Mouse (Mus musculus) limb, embryonic 13.5 days (tissue): ENCODE results near the gene Cdh4. TPM values are rescaled to one million over a fixed set of nuclear protein-coding genes. Genes with fewer than 3 reads are reported as not detected.

Source experiments
- ATAC-seq: fragments of 200-750 bp; cut with Nextera tagmentation; 2 replicates; pipeline ENCODE4 v1.8.0; 2017; ENCODE audit warnings: low read depth, moderate number of reproducible peaks, moderate TSS enrichment; ENCODE audit not compliant: low FRiP score
- H3K27ac ChIP-seq: fragments of 300-500 bp; sonication (generic); 2 replicates; pipeline ENCODE4 v1.5.1; 2015; ENCODE audit warnings: inconsistent platforms, mild to moderate bottlenecking, moderate library complexity
- H3K27me3 ChIP-seq: fragments of 300-500 bp; sonication (generic); 2 replicates; pipeline ENCODE4 v1.6.1; 2015; ENCODE audit warnings: mild to moderate bottlenecking, inconsistent platforms
- H3K36me3 ChIP-seq: fragments of 300-500 bp; sonication (generic); 2 replicates; pipeline ENCODE4 v1.6.1; 2015; ENCODE audit warnings: inconsistent platforms, mild to moderate bottlenecking, moderate library complexity
- H3K4me1 ChIP-seq: fragments of 300-500 bp; sonication (generic); 2 replicates; pipeline ENCODE4 v1.6.1; 2015; ENCODE audit warnings: inconsistent platforms
- H3K4me2 ChIP-seq: fragments of 300-500 bp; sonication (generic); replicated peaks from 2 replicates; pipeline ENCODE4 v1.6.1; 2015; ENCODE audit warnings: inconsistent platforms, mild to moderate bottlenecking, moderate library complexity
- H3K4me3 ChIP-seq: fragments of 300-500 bp; sonication (generic); 2 replicates; pipeline ENCODE4 v1.5.1; 2015; ENCODE audit warnings: moderate library complexity, mild to moderate bottlenecking, inconsistent platforms
- H3K9ac ChIP-seq: fragments of 300-500 bp; sonication (generic); 2 replicates; pipeline ENCODE4 v1.6.1; 2015; ENCODE audit warnings: mild to moderate bottlenecking, inconsistent platforms
- H3K9me3 ChIP-seq: fragments of 300-500 bp; sonication (generic); 2 replicates; pipeline ENCODE4 v1.6.1; 2016; ENCODE audit warnings: inconsistent platforms
- WGBS: fragments of 180-500 bp; shearing (Covaris S2); methylation state at CpG from one replicate; pipeline ENCODE4 v1.1.7; 2015; 5-methylcytosine and 5-hydroxymethylcytosine counted together
- polyA plus RNA-seq: library from polyadenylated mRNA; unstranded; fragments of >200 nt; fragmentation: Nextera tagmentation; extraction: Ambion mirVana; gene quantifications from 2 replicates; pipeline ENCODE4 v1.2.1, GENCODE M21; 2015

Gene Cdh4
- polyA plus RNA-seq, 1 experiment from 2014 or later, result 12.2 TPM

- Histone ChIP-seq H3K36me3 (no peaks in the 10 kb centered on the region), H3K27ac (no peak overlapping the region), H3K27me3 (no peaks in the 10 kb centered on the region), H3K9ac (no peak overlapping the region), H3K9me3 (no peaks in the 10 kb centered on the region), H3K4me2 (no peak overlapping the region), H3K4me1 (no peaks in the 10 kb centered on the region), H3K4me3 (no peak overlapping the region)
- ATAC-seq, result no peak
- WGBS, result 73% methylated on average over 5 of the region's 5 CpGs
Observed at GRCm38 (mm10) chr2:179480800-179481200, 38.6 kb downstream of the Cdh4 start.

- Histone ChIP-seq H3K27me3 (no peaks in the 10 kb centered on the region), H3K9me3 (no peaks in the 10 kb centered on the region), H3K27ac (no peak overlapping the region), H3K4me2 (no peak overlapping the region), H3K4me1 (no peaks in the 10 kb centered on the region), H3K36me3 (no peaks in the 10 kb centered on the region), H3K4me3 (no peak overlapping the region), H3K9ac (no peak overlapping the region)
- ATAC-seq, result no peak
- 86% methylated on average over 10 of the region's 10 CpGs for WGBS
Observed at GRCm38 (mm10) chr2:179481363-179481762, 39.1 kb downstream of the Cdh4 start.

- Histone ChIP-seq H3K9me3 (no peaks in the 10 kb centered on the region), H3K27me3 (peaks cover 6% of the 10 kb centered on the region; the same call in 1 of the 2 replicates), H3K27ac (no peak overlapping the region), H3K36me3 (no peaks in the 10 kb centered on the region), H3K9ac (no peak overlapping the region), H3K4me2 (no peak overlapping the region), H3K4me1 (peaks cover 7% of the 10 kb centered on the region), H3K4me3 (no peak overlapping the region)
- 50% methylated on average over 21 of the region's 21 CpGs for WGBS
- ATAC-seq, result 0 out of 2 replicates have a peak, but pooled peaks have one; percentile 18
Observed at GRCm38 (mm10) chr2:179488526-179489139, 46.4 kb downstream of the Cdh4 start.

- no peak for ATAC-seq
- H3K27me3 ChIP-seq, result peaks cover 6% of the 10 kb centered on the region; the same call in 1 of the 2 replicates
- no peak overlapping the region for H3K4me3 ChIP-seq
Observed at GRCm38 (mm10) chr2:179491891-179492290, 49.7 kb downstream of the Cdh4 start.

GRCm38 (mm10) chr2:179494276-179494675 is 52.0 kb downstream of the Cdh4 start:
- 0 out of 2 replicates have a peak, but pooled peaks cover 4% of the 10 kb centered on the region for H3K4me1 ChIP-seq
- H3K4me3 ChIP-seq, result no peak overlapping the region
- no peak overlapping the region for H3K27ac ChIP-seq
- H3K4me2 ChIP-seq, result no peak overlapping the region
- ATAC-seq, result no peak
- no peaks in the 10 kb centered on the region for H3K36me3 ChIP-seq
- peaks cover 6% of the 10 kb centered on the region; the same call in 1 of the 2 replicates for H3K27me3 ChIP-seq
- 77% methylated on average over 1 of the region's 1 CpGs for WGBS
- no peak overlapping the region for H3K9ac ChIP-seq
- H3K9me3 ChIP-seq, result no peaks in the 10 kb centered on the region

More at GRCm38 (mm10) chr2:179491891-179492290, 49.7 kb downstream of the Cdh4 start:
- peaks cover 7% of the 10 kb centered on the region for H3K4me1 ChIP-seq
- H3K36me3 ChIP-seq, result no peaks in the 10 kb centered on the region
- no peaks in the 10 kb centered on the region for H3K9me3 ChIP-seq
- H3K27ac ChIP-seq, result no peak overlapping the region
- 60% methylated on average over 11 of the region's 11 CpGs for WGBS
- H3K4me2 ChIP-seq, result no peak overlapping the region
- H3K9ac ChIP-seq, result no peak overlapping the region

- Histone ChIP-seq H3K4me1 (peaks cover 19% of the 10 kb centered on the region), H3K4me2 (no peak overlapping the region)
Observed at GRCm38 (mm10) chr2:179510439-179510838, 68.2 kb downstream of the Cdh4 start.

GRCm38 (mm10) chr2:179516559-179516958 is 74.3 kb downstream of the Cdh4 start:
- Histone ChIP-seq H3K4me1 (peaks cover 50% of the 10 kb centered on the region), H3K36me3 (no peaks in the 10 kb centered on the region), H3K4me3 (no peak overlapping the region), H3K9ac (no peak overlapping the region), H3K9me3 (no peaks in the 10 kb centered on the region), H3K4me2 (no peak overlapping the region), H3K27me3 (peaks cover 22% of the 10 kb centered on the region), H3K27ac (no peak overlapping the region)
- ATAC-seq, result no peak
- 40% methylated on average over 9 of the region's 9 CpGs for WGBS

More at GRCm38 (mm10) chr2:179510439-179510838, 68.2 kb downstream of the Cdh4 start:
- Histone ChIP-seq H3K4me3 (no peak overlapping the region), H3K9ac (no peak overlapping the region), H3K9me3 (no peaks in the 10 kb centered on the region), H3K27ac (no peak overlapping the region), H3K36me3 (no peaks in the 10 kb centered on the region), H3K27me3 (peaks cover under 1% of the 10 kb centered on the region; the same call in 1 of the 2 replicates)
- no peak for ATAC-seq
- 83% methylated on average over 16 of the region's 16 CpGs for WGBS

- Histone ChIP-seq H3K4me3 (no peak overlapping the region), H3K9ac (no peak overlapping the region), H3K4me1 (peaks cover 62% of the 10 kb centered on the region), H3K9me3 (no peaks in the 10 kb centered on the region), H3K27ac (no peak overlapping the region), H3K4me2 (peak overlapping the region; percentile 37), H3K27me3 (peaks cover 22% of the 10 kb centered on the region), H3K36me3 (no peaks in the 10 kb centered on the region)
- WGBS, result 17% methylated on average over 14 of the region's 14 CpGs
- no peak for ATAC-seq
Observed at GRCm38 (mm10) chr2:179518456-179519032, 76.3 kb downstream of the Cdh4 start.

- Histone ChIP-seq H3K9me3 (no peaks in the 10 kb centered on the region), H3K27ac (no peak overlapping the region), H3K4me2 (no peak overlapping the region), H3K27me3 (peaks cover 22% of the 10 kb centered on the region), H3K4me3 (no peak overlapping the region), H3K9ac (no peak overlapping the region), H3K4me1 (peaks cover 59% of the 10 kb centered on the region), H3K36me3 (no peaks in the 10 kb centered on the region)
- WGBS, result 66% methylated on average over 7 of the region's 7 CpGs
- ATAC-seq, result no peak
Observed at GRCm38 (mm10) chr2:179519161-179519560, 76.9 kb downstream of the Cdh4 start.

- no peak for ATAC-seq
Observed at GRCm38 (mm10) chr2:179519931-179520330, 77.7 kb downstream of the Cdh4 start.

GRCm38 (mm10) chr2:179520941-179521340 is 78.7 kb downstream of the Cdh4 start:
- no peaks in the 10 kb centered on the region for H3K36me3 ChIP-seq
- H3K4me2 ChIP-seq, result no peak overlapping the region
- H3K9ac ChIP-seq, result no peak overlapping the region
- no peak for ATAC-seq
- H3K27ac ChIP-seq, result no peak overlapping the region
- no peaks in the 10 kb centered on the region for H3K9me3 ChIP-seq
- 80% methylated on average over 6 of the region's 6 CpGs for WGBS
- H3K27me3 ChIP-seq, result peaks cover 25% of the 10 kb centered on the region
- peaks cover 48% of the 10 kb centered on the region for H3K4me1 ChIP-seq
- no peak overlapping the region for H3K4me3 ChIP-seq

More at GRCm38 (mm10) chr2:179519931-179520330, 77.7 kb downstream of the Cdh4 start:
- Histone ChIP-seq H3K9me3 (no peaks in the 10 kb centered on the region), H3K4me3 (no peak overlapping the region), H3K9ac (no peak overlapping the region), H3K36me3 (no peaks in the 10 kb centered on the region), H3K4me2 (no peak overlapping the region), H3K27me3 (peaks cover 23% of the 10 kb centered on the region), H3K27ac (no peak overlapping the region), H3K4me1 (peaks cover 52% of the 10 kb centered on the region)
- 53% methylated on average over 7 of the region's 7 CpGs for WGBS

- ATAC-seq, result no peak
- 45% methylated on average over 5 of the region's 5 CpGs for WGBS
- H3K36me3 ChIP-seq, result no peaks in the 10 kb centered on the region
- no peak overlapping the region for H3K4me3 ChIP-seq
- no peak overlapping the region for H3K4me2 ChIP-seq
- H3K9ac ChIP-seq, result no peak overlapping the region
- H3K9me3 ChIP-seq, result no peaks in the 10 kb centered on the region
- peaks cover 22% of the 10 kb centered on the region for H3K27me3 ChIP-seq
- peaks cover 48% of the 10 kb centered on the region for H3K4me1 ChIP-seq
- peak overlapping the region; percentile 17; the same call in 1 of the 2 replicates for H3K27ac ChIP-seq
Observed at GRCm38 (mm10) chr2:179521444-179521843, 79.2 kb downstream of the Cdh4 start.
